Mouse (Mus musculus) hindbrain, embryonic 10.5 days (tissue): ENCODE data around the gene Gria4. TPM values are rescaled to one million over a fixed set of nuclear protein-coding genes. Genes with fewer than 3 reads are reported as not detected.

Experiments used
- DNase-seq: peaks from one replicate; pipeline ENCODE4 v3.0.0-alpha.2; 2017; ENCODE audit warnings: low spot score
- H3K27ac ChIP-seq: fragments of 300-500 bp; sonication (generic); 2 replicates; pipeline ENCODE4 v1.5.1; 2016; ENCODE audit warnings: mild to moderate bottlenecking, moderate library complexity
- H3K27me3 ChIP-seq: fragments of 300-500 bp; sonication (generic); 2 replicates; pipeline ENCODE4 v1.6.1; 2016; ENCODE audit warnings: mild to moderate bottlenecking; ENCODE audit not compliant: poor library complexity, insufficient read depth, severe bottlenecking
- H3K36me3 ChIP-seq: fragments of 300-500 bp; sonication (generic); 2 replicates; pipeline ENCODE4 v1.6.1; 2016; ENCODE audit warnings: mild to moderate bottlenecking, moderate library complexity
- H3K4me1 ChIP-seq: fragments of 300-500 bp; sonication (generic); replicated peaks from 2 replicates; pipeline ENCODE4 v1.6.1; 2016; ENCODE audit warnings: mild to moderate bottlenecking
- H3K4me3 ChIP-seq: fragments of 300-500 bp; sonication (generic); 2 replicates; pipeline ENCODE4 v1.5.1; 2016; ENCODE audit warnings: mild to moderate bottlenecking, moderate library complexity
- H3K9me3 ChIP-seq: fragments of 300-500 bp; sonication (generic); 2 replicates; pipeline ENCODE4 v1.6.1; 2016; ENCODE audit warnings: mild to moderate bottlenecking, moderate library complexity
- WGBS: fragments of 180-500 bp; shearing (Covaris S2); methylation state at CpG from one replicate; pipeline ENCODE4 v1.1.7; 2016; 5-methylcytosine and 5-hydroxymethylcytosine counted together
- polyA plus RNA-seq: library from polyadenylated mRNA; unstranded; fragments of >200 nt; fragmentation: Nextera tagmentation; extraction: Ambion mirVana; gene quantifications from 2 replicates; pipeline ENCODE4 v1.2.1, GENCODE M21; 2016

Gria4 gene
- polyA plus RNA-seq, 1 experiment from 2014 or later, result 8.0 TPM

DNA sequence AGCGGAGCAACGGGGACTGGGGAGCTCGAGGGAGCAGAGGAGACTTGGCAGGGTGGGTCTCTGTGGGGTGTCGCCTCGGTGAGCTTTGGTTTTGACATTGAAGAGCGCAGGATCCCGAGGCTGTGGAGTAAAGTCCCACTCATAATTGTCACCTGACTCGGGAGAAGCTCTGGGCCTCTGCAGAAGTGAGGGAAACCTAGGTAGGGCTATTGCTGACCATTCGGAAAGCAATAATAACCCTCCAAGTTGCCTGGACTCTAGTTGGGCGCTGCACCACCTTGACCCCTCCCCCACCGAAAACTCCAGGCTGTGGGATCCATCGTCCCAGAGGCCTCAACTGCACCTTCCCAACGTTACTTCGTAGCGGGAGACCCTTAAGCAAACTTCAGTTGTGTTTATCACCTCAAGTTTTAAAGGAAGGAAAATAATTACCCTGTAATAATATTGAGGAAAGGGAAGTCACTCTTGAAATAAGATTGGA lies 419.4 kb downstream of the Gria4 start:
- Histone ChIP-seq H3K9me3 (no peaks in the 10 kb centered on the region), H3K4me3 (peak overlapping the region; percentile 80), H3K36me3 (peaks cover 7% of the 10 kb centered on the region), H3K27me3 (no peaks in the 10 kb centered on the region), H3K27ac (peak overlapping the region; percentile 92), H3K4me1 (peaks cover 10% of the 10 kb centered on the region)
- 2% methylated on average over 15 of the region's 15 CpGs for WGBS
- DNase-seq, result no peak

DNA sequence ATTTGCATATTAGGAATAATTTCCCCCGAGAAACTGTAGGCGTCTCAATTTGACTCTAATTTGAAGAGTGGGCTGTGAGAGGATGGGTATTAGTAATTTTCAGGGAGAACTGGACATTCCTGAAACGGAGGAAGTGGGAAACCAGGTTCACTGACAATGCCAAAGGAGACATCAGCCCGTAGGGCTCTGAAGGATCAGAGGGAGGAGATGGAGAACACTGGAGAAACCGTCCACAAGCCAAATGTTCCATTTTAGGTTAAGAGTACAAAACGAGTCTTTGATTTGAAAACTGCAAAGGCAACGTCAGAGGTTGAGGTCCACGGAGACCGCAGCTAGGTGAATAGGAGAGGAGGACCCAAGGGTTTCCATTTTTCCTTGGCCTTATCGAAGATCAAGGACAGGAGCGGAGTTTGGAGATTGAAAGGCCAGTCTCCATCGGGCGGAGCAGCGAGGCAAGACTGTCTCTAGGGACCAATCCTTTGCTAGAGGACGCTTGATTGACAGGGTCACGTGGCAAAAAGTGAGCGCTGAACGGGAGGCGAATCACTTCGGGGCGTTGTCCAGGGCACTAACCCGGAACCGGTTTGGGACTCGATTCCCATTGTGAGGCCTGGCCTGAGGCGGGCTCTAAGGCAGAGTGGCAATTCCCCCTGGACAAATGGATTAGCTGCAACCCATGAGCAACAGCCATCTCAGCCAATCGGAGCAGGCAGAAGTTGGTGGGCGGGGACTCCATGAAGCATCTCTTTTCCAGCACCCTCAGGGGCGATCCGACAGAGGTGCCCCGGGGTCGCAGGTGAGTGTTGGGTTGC lies 420.0 kb downstream of the Gria4 start, which contains the start of gene Msantd4:
Gene Msantd4 (plus strand): TSS at position 735 of the 812 bp plus-strand sequence.
- Histone ChIP-seq H3K9me3 (no peaks in the 10 kb centered on the region), H3K27ac (peak within 1 kb of the TSS; percentile 92), H3K36me3 (peaks cover 5% of the 10 kb centered on the region), H3K4me3 (peak within 1 kb of the TSS; percentile 80), H3K4me1 (peaks cover 10% of the 10 kb centered on the region), H3K27me3 (no peaks in the 10 kb centered on the region)
- 2% methylated on average over 31 of the region's 31 CpGs for WGBS
- peak; percentile 98 for DNase-seq
